Mouse (Mus musculus) midbrain, postnatal 0 days (tissue): Measurements from ENCODE around the gene Tlr12. TPM values are rescaled to one million over a fixed set of nuclear protein-coding genes. Genes with fewer than 3 reads are reported as not detected.

ENCODE experiments used
- ATAC-seq: fragments of 200-750 bp; cut with Nextera tagmentation; 2 replicates; pipeline ENCODE4 v1.8.0; 2017; ENCODE audit warnings: moderate number of reproducible peaks, mild to moderate bottlenecking, moderate TSS enrichment, moderate library complexity; ENCODE audit not compliant: low FRiP score
- DNase-seq: peaks from one replicate; pipeline ENCODE4 v3.0.0-alpha.2; 2015; ENCODE audit warnings: low spot score
- H3K27ac ChIP-seq: fragments of 300-500 bp; sonication (generic); 2 replicates; pipeline ENCODE4 v1.5.1; 2014; ENCODE audit warnings: low read depth, mild to moderate bottlenecking, low read length, mixed read lengths
- H3K27me3 ChIP-seq: fragments of 300-500 bp; sonication (generic); 2 replicates; pipeline ENCODE4 v1.6.1; 2014; ENCODE audit warnings: low read length, control low read depth, mixed read lengths; ENCODE audit not compliant: insufficient read depth
- H3K36me3 ChIP-seq: fragments of 300-500 bp; sonication (generic); 2 replicates; pipeline ENCODE4 v1.6.1; 2014; ENCODE audit warnings: low read length, control low read depth, mixed read lengths; ENCODE audit not compliant: insufficient read depth
- H3K4me1 ChIP-seq: fragments of 300-500 bp; sonication (generic); 2 replicates; pipeline ENCODE4 v1.6.1; 2014; ENCODE audit warnings: mild to moderate bottlenecking, control low read depth, antibody characterized with exemption, low read length, mixed read lengths; ENCODE audit not compliant: insufficient read depth
- H3K4me2 ChIP-seq: fragments of 300-500 bp; sonication (generic); 2 replicates; pipeline ENCODE4 v1.6.1; 2014; ENCODE audit warnings: low read depth, mild to moderate bottlenecking, low read length, mixed read lengths; ENCODE audit not compliant: poor library complexity, severe bottlenecking
- H3K4me3 ChIP-seq: fragments of 300-500 bp; sonication (generic); 2 replicates; pipeline ENCODE4 v1.5.1; 2014; ENCODE audit warnings: low read depth, mild to moderate bottlenecking, low read length, moderate library complexity
- H3K9ac ChIP-seq: fragments of 300-500 bp; sonication (generic); replicated peaks from 2 replicates; pipeline ENCODE4 v1.6.1; 2014; ENCODE audit warnings: mild to moderate bottlenecking, low read length, moderate library complexity, mixed read lengths; ENCODE audit not compliant: poor library complexity, severe bottlenecking
- H3K9me3 ChIP-seq: fragments of 300-500 bp; sonication (generic); 2 replicates; pipeline ENCODE4 v1.6.1; 2016; ENCODE audit warnings: low read length, control low read depth
- CTCF ChIP-seq: IDR thresholded peaks from 2 replicates; pipeline ENCODE4 v1.5.1; 2016; ENCODE audit warnings: antibody characterized with exemption, mild to moderate bottlenecking
- WGBS: fragments of 180-500 bp; shearing (Covaris S2); extraction: QIAGEN DNeasy Blood & Tissue Kit; methylation state at CpG from one replicate; pipeline ENCODE4 v1.1.7; 2014; 5-methylcytosine and 5-hydroxymethylcytosine counted together
- polyA plus RNA-seq: library from polyadenylated mRNA; unstranded; fragments of >200 nt; fragmentation: Nextera tagmentation; extraction: Ambion mirVana; gene quantifications from 2 replicates; pipeline ENCODE4 v1.2.1, GENCODE M21; 2015
- total RNA-seq: library from RNA; depleted of rRNA; stranded (reverse); fragments of >200 nt; gene quantifications from 2 replicates; pipeline ENCODE4 v1.2.3, GENCODE M21; 2014

The Tlr12 gene
- total and polyA plus RNA-seq, 2 experiments from 2014 or later = 1.1 to 1.3 TPM

GRCm38 (mm10) chr4:128635894-128636585 is 17.6 kb upstream of the Tlr12 start:
- DNase-seq = no peak
- no peaks in the 10 kb centered on the region for H3K36me3 ChIP-seq

GRCm38 (mm10) chr4:128635451-128635850 is 17.0 kb upstream of the Tlr12 start:
- no peak overlapping the region for H3K4me2 ChIP-seq
- no peak for DNase-seq
- no peak for ATAC-seq
- no peaks in the 10 kb centered on the region for H3K27me3 ChIP-seq
- H3K9ac ChIP-seq = no peak overlapping the region
- no peaks in the 10 kb centered on the region for H3K9me3 ChIP-seq
- 70% methylated on average over 7 of the region's 7 CpGs for WGBS
- H3K4me1 ChIP-seq = no peaks in the 10 kb centered on the region; the same call in 1 of the 2 replicates
- no peak overlapping the region for H3K4me3 ChIP-seq
- H3K27ac ChIP-seq = no peak overlapping the region
- no peaks in the 10 kb centered on the region for H3K36me3 ChIP-seq
- no peak for TF ChIP-seq CTCF

More at GRCm38 (mm10) chr4:128635894-128636585, 17.6 kb upstream of the Tlr12 start:
- no peak overlapping the region for H3K27ac ChIP-seq
- no peak for TF ChIP-seq CTCF
- no peak overlapping the region for H3K9ac ChIP-seq
- H3K27me3 ChIP-seq = no peaks in the 10 kb centered on the region
- ATAC-seq = no peak
- no peak overlapping the region for H3K4me3 ChIP-seq
- no peaks in the 10 kb centered on the region for H3K9me3 ChIP-seq
- WGBS = 63% methylated on average over 10 of the region's 10 CpGs
- H3K4me2 ChIP-seq = no peak overlapping the region
- no peaks in the 10 kb centered on the region; the same call in 1 of the 2 replicates for H3K4me1 ChIP-seq

DNA sequence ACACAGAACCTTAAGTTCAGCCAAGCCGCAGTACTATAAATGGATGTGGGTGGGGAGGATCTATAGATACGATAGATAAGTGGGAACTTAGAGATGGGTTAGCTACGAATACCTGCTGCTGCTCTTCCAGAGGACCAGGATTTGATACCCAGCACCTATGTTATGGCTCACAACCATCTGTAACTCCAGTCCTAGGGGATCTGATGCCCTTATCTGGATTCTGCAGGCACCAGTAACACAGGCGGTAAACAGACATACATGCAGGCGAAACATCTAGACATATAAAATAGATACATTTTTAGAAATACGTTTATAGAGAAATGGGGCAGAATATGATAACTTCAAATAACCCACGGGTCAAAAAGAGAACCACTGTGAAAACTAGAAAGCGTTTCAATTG is 2.7 kb upstream of the Tlr12 start:
- no peak overlapping the region for H3K4me2 ChIP-seq
- ATAC-seq (no peak), DNase-seq (no peak)
- H3K4me3 ChIP-seq = no peak overlapping the region
- TF ChIP-seq CTCF = no peak
- no peaks in the 10 kb centered on the region for H3K27me3 ChIP-seq
- H3K9ac ChIP-seq = no peak overlapping the region
- H3K4me1 ChIP-seq = no peaks in the 10 kb centered on the region
- WGBS = 85% methylated on average over 8 of the region's 8 CpGs
- no peak overlapping the region for H3K27ac ChIP-seq
- H3K36me3 ChIP-seq = no peaks in the 10 kb centered on the region
- H3K9me3 ChIP-seq = no peaks in the 10 kb centered on the region

DNA sequence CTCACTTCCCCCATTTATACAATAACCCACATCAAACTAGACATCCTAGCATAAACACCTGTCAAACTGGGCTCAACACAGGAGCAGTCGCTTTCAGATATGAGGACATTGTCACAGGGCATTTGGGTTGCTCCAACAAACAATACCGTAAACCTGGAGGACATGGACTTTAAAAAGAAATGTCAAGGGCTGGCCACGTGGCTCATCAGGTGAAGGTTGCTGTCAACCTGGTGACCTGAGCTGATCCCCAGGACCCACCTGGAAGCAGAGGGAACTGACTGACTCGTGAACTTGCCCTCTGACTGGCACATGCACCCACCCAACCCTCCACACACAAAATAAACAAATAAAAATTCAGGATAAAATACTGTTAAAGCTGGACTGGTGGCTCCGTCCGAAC is 2.2 kb upstream of the Tlr12 start:
- no peak for TF ChIP-seq CTCF
- no peaks in the 10 kb centered on the region for H3K4me1 ChIP-seq
- H3K9ac ChIP-seq = no peak overlapping the region
- no peak overlapping the region for H3K27ac ChIP-seq
- no peaks in the 10 kb centered on the region for H3K36me3 ChIP-seq
- ATAC-seq = no peak
- no peak for DNase-seq
- H3K9me3 ChIP-seq = no peaks in the 10 kb centered on the region
- no peak overlapping the region for H3K4me3 ChIP-seq
- 86% methylated on average over 6 of the region's 6 CpGs for WGBS
- no peak overlapping the region for H3K4me2 ChIP-seq
- H3K27me3 ChIP-seq = no peaks in the 10 kb centered on the region

GRCm38 (mm10) chr4:128618963-128619362 is 544 bp upstream of the Tlr12 start:
- H3K27me3 ChIP-seq = no peaks in the 10 kb centered on the region
- no peak overlapping the region for H3K4me3 ChIP-seq
- H3K9ac ChIP-seq = no peak overlapping the region
- 71% methylated on average over 2 of the region's 2 CpGs for WGBS
- TF ChIP-seq CTCF = no peak
- H3K36me3 ChIP-seq = no peaks in the 10 kb centered on the region
- no peak for DNase-seq
- no peak overlapping the region for H3K4me2 ChIP-seq
- H3K27ac ChIP-seq = no peak overlapping the region
- no peak for ATAC-seq
- H3K4me1 ChIP-seq = no peaks in the 10 kb centered on the region
- no peaks in the 10 kb centered on the region for H3K9me3 ChIP-seq

DNA sequence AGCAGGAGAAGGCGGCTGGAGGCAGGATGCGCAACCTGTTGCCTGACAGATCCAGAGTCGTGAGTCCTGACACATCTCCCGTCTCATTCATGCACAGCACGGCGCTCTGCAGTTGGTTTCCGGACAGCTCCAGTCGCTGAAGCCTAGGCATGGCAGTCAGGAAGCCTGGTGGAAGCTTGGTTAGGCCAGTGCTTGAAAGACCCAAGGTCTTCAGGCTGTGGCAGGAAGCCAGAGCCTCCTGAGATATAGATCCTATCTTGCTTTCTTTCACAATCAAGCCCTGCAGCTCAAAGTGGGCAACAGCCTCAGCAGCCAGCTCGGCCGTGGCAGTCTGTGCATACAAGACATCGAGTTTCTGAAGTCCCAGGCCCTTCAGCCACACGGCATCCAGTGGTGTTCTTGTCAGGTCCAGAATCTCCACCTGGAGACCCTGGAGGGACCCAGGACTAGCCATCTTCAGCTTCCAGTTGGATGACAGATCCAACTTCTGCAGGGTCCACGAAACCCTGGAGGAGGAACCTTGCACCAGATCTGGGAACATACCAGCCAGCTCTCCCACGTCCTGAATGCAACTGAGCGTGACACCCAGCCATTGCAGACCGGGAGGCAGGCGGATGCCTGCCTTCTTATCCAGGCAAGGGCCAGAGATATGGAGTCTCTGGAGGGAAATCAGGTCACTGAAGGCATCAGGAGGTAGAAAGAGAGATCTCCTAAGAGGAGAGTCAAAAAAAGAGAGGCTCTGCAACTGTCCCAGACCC is 877 bp downstream of the Tlr12 start:
- ATAC-seq = no peak
- no peak overlapping the region for H3K27ac ChIP-seq
- H3K4me2 ChIP-seq = no peak overlapping the region

More for the DNA sequence above, 877 bp downstream of the Tlr12 start:
- no peaks in the 10 kb centered on the region for H3K4me1 ChIP-seq
- no peak overlapping the region for H3K4me3 ChIP-seq
- DNase-seq = no peak
- no peaks in the 10 kb centered on the region for H3K9me3 ChIP-seq
- no peak overlapping the region for H3K9ac ChIP-seq
- H3K36me3 ChIP-seq = no peaks in the 10 kb centered on the region
- 69% methylated on average over 17 of the region's 17 CpGs for WGBS
- no peak for TF ChIP-seq CTCF
- no peaks in the 10 kb centered on the region for H3K27me3 ChIP-seq
